Mouse (Mus musculus) forebrain, embryonic 13.5 days (tissue): Measurements from ENCODE around the gene Top1. TPM values are rescaled to one million over a fixed set of nuclear protein-coding genes. Genes with fewer than 3 reads are reported as not detected.

Experiments
- ATAC-seq: fragments of 200-750 bp; cut with Nextera tagmentation; 2 replicates; pipeline ENCODE4 v1.8.0; 2017
- H3K27ac ChIP-seq: fragments of 300-500 bp; sonication (generic); 2 replicates; pipeline ENCODE4 v1.5.1; 2015; ENCODE audit warnings: inconsistent platforms, mild to moderate bottlenecking, moderate library complexity
- H3K27me3 ChIP-seq: fragments of 300-500 bp; sonication (generic); 2 replicates; pipeline ENCODE4 v1.6.1; 2015; ENCODE audit warnings: mild to moderate bottlenecking, inconsistent platforms
- H3K36me3 ChIP-seq: fragments of 300-500 bp; sonication (generic); 2 replicates; pipeline ENCODE4 v1.6.1; 2015; ENCODE audit warnings: mild to moderate bottlenecking, inconsistent platforms; ENCODE audit not compliant: poor library complexity, severe bottlenecking
- H3K4me1 ChIP-seq: fragments of 300-500 bp; sonication (generic); 2 replicates; pipeline ENCODE4 v1.6.1; 2015; ENCODE audit warnings: inconsistent platforms
- H3K4me2 ChIP-seq: fragments of 300-500 bp; sonication (generic); 2 replicates; pipeline ENCODE4 v1.6.1; 2015; ENCODE audit warnings: inconsistent platforms, mild to moderate bottlenecking, moderate library complexity
- H3K4me3 ChIP-seq: fragments of 300-500 bp; sonication (generic); 2 replicates; pipeline ENCODE4 v1.5.1; 2015; ENCODE audit warnings: mild to moderate bottlenecking, inconsistent platforms
- H3K9ac ChIP-seq: fragments of 300-500 bp; sonication (generic); 2 replicates; pipeline ENCODE4 v1.6.1; 2015; ENCODE audit warnings: mild to moderate bottlenecking, inconsistent platforms
- H3K9me3 ChIP-seq: fragments of 300-500 bp; sonication (generic); replicated peaks from 2 replicates; pipeline ENCODE4 v1.6.1; 2016; ENCODE audit warnings: inconsistent platforms
- WGBS: fragments of 180-500 bp; shearing (Covaris S2); methylation state at CpG from one replicate; pipeline ENCODE4 v1.1.7; 2015; 5-methylcytosine and 5-hydroxymethylcytosine counted together
- polyA plus RNA-seq: library from polyadenylated mRNA; unstranded; fragments of >200 nt; fragmentation: Nextera tagmentation; extraction: Ambion mirVana; gene quantifications from 2 replicates; pipeline ENCODE4 v1.2.1, GENCODE M21; 2015

Top1 gene
- polyA plus RNA-seq, 1 experiment from 2014 or later: 149 TPM

DNA sequence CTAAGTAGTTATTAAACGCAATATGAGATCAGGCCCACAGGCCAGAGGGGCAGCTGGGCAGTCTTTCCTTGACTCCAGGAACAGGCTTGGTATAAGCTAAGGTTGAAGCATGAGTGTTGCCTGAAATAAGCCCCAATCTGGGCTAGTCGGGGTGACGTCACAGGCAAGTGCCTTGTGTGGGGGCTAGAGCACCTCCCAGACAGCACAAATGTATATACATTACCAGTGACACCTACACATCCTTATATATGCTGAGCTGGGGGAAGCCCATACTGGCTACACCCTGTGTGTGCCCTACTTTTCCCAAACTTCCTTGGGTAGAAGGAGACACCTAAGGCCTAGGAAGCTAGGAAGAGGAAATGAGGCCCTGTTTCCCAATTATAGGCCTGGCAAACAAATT lies 83.3 kb downstream of the Top1 start:
- Histone ChIP-seq H3K36me3 (peaks cover 22% of the 10 kb centered on the region), H3K4me2 (no peak overlapping the region), H3K27ac (no peak overlapping the region), H3K9me3 (no peaks in the 10 kb centered on the region), H3K9ac (no peak overlapping the region), H3K4me3 (no peak overlapping the region), H3K4me1 (peaks cover 35% of the 10 kb centered on the region), H3K27me3 (no peaks in the 10 kb centered on the region)
- ATAC-seq: no peak
- 93% methylated on average over 3 of the region's 3 CpGs for WGBS

DNA sequence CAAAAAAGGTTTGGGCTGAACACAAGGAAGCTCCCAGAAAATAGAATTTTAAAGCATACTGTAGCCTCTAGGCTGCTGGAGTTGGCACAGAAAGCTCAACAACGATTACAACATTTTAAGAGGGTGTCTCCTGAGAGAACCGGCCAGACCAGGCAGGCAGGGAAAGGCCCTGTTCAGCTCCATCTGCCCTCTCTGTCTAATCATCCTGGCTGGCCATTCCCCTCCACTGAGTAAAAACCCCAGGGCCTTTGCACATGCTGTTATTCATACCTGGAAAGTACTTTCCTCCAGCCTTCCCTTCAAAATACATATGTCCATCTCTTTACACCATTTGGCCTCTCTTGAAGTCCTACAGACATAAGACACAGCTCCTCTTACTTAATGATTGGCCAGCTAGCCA lies 83.7 kb downstream of the Top1 start:
- ATAC-seq: no peak
- Histone ChIP-seq H3K4me1 (peaks cover 40% of the 10 kb centered on the region), H3K4me2 (no peak overlapping the region), H3K9me3 (no peaks in the 10 kb centered on the region), H3K27ac (no peak overlapping the region), H3K27me3 (no peaks in the 10 kb centered on the region), H3K9ac (no peak overlapping the region), H3K36me3 (peaks cover 22% of the 10 kb centered on the region), H3K4me3 (no peak overlapping the region)
- 86% methylated on average over 2 of the region's 2 CpGs for WGBS

DNA sequence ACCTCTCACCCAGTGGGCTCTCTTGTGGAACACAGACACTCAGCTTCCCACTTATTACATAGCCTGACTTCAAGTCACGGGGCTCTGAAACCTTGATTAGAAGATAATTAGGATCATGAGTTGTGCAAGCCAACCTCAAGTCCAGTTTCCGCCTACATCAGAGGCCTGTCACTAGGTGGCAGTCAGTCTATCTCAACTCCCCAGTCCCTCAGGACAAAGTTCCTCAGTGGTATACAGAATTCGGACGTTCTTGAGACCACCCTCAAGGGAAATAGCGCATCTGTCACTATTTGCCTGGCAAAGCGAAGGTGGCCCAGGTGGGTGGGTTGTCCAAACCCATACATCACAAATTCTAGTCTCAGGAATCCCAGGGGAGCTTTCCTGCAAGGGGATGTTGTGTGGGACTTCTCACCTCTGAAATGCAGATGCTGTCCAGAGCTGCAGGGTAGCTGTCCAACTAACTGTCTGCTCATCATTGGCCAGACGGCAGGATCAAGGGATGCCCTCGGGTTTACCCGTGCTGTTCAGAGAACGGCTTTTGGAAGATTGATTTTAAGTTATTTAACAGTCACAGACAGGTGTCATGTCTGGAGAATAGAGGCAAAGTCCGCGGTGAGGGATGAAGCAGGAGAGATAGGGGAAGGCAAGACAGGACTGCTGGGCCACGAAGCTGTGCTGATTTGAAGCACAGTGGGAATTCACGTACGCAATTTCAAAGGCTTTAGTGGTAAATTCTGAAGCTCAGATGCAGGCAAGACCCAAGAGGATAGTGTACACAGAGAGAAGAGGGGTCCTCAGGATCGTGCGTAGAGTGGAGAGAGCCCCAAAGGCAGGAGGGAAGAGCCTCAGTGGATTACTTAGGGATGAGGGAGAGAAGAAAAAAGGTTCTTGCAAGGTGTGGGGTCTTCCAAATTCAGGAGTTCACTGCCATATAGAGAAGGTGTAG lies 84.4 kb downstream of the Top1 start:
- Histone ChIP-seq H3K9me3 (no peaks in the 10 kb centered on the region), H3K4me3 (peak overlapping the region; percentile 89), H3K36me3 (peaks cover 23% of the 10 kb centered on the region), H3K4me1 (peaks cover 46% of the 10 kb centered on the region), H3K27ac (0 out of 2 replicates have a peak overlapping the region, but pooled peaks have one; percentile 96), H3K4me2 (peak overlapping the region; percentile 88), H3K27me3 (no peaks in the 10 kb centered on the region), H3K9ac (peak overlapping the region; percentile 100)
- 37% methylated on average over 17 of the region's 17 CpGs for WGBS
- no peak for ATAC-seq

DNA sequence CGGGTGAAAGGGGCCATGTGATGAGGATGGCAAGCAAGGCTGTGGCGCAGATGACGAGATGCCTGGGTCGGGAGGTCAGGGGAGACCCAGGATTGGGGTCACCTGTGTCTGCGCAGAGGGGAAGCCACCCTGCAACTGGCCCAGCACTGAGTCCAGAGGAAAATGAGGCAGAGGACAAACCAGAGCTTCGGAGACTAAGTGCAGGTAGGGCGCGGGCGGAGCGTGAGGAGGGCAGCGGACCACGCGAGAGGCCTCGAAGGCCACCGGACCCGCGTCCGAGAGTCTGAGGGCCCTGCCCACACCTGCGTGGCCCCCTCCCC lies 85.1 kb downstream of the Top1 start:
- no peak for ATAC-seq
- H3K9me3 ChIP-seq: no peaks in the 10 kb centered on the region
- H3K9ac ChIP-seq: peak overlapping the region; percentile 100
- H3K27ac ChIP-seq: peak overlapping the region; percentile 96; the same call in 1 of the 2 replicates
- peaks cover 23% of the 10 kb centered on the region for H3K36me3 ChIP-seq
- 7% methylated on average over 19 of the region's 19 CpGs for WGBS
- H3K4me2 ChIP-seq: peak overlapping the region; percentile 88
- H3K27me3 ChIP-seq: no peaks in the 10 kb centered on the region
- H3K4me3 ChIP-seq: peak overlapping the region; percentile 89
- H3K4me1 ChIP-seq: peaks cover 53% of the 10 kb centered on the region

DNA sequence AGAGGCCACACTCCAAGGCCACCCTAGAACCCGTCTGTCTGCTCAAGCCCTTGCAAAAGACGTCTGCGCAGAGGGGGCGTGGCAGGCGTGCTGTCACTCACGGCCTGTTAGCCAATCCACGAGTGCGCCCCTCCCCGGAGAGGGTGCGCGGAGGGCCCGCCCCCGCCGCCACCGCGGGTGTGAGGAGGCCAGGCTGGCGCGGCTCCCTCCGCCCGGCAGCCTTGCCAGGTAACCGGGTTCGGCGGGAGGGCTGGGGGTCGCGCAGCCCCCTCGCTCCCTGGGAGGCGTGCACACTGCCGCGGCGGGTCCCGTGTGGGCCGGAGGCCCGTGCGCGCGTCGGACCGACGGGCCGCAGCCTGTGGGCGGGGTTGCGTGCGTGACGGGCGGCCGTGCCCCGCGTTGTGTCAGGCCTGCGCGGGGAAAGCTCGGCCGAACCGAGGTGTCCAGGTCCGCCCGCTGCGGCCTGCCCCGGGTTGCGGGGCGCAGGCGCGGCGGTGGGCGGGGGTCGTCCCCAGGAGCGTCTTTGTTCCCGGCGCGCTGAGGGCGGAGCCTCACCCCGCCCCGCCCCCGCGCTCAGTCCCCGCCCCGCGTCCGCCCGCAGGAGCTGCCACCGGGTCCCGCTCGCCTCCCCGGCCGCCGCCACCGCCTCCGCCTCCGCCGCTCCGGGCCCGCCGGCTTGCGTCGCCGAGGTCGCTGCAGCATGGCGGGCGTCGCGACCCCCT lies 85.6 kb downstream of the Top1 start, which contains the start of gene Plcg1:
Plcg1 (plus strand) TSS at position 184 of the 722 bp plus-strand sequence.
- WGBS: 1% methylated on average over 64 of the region's 99 CpGs
- H3K4me1 ChIP-seq: peaks cover 57% of the 10 kb centered on the region
- peaks cover 26% of the 10 kb centered on the region for H3K36me3 ChIP-seq
- no peaks in the 10 kb centered on the region for H3K9me3 ChIP-seq
- peak within 1 kb of the TSS; percentile 88 for H3K4me2 ChIP-seq
- ATAC-seq: peak; percentile 95
- peak within 1 kb of the TSS; percentile 89 for H3K4me3 ChIP-seq
- peak within 1 kb of the TSS; percentile 96 for H3K27ac ChIP-seq
- H3K27me3 ChIP-seq: no peaks in the 10 kb centered on the region
- peak within 1 kb of the TSS; percentile 100 for H3K9ac ChIP-seq

DNA sequence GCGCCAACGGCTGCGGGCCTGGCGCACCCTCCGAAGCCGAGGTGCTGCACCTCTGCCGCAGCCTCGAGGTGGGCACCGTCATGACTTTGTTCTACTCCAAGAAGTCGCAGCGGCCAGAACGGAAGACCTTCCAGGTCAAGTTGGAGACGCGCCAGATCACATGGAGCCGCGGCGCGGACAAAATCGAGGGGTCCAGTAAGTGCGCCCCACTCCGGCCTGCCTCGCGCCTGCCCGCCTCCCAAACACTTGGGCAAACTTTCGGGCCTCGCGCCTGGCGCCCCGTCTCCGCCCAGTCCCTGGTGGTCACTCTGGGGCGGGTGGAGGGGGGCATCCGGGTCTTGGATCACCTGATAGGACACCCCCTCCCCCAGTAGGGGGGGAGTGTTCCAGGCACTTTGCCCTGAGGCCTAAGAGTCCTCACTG lies 86.2 kb downstream of the Top1 start:
- peaks cover 55% of the 10 kb centered on the region for H3K4me1 ChIP-seq
- no peaks in the 10 kb centered on the region for H3K9me3 ChIP-seq
- peak overlapping the region; percentile 100 for H3K9ac ChIP-seq
- WGBS: 1% methylated on average over 32 of the region's 32 CpGs
- H3K36me3 ChIP-seq: peaks cover 29% of the 10 kb centered on the region
- H3K4me3 ChIP-seq: peak overlapping the region; percentile 89
- ATAC-seq: peak; percentile 16
- H3K27ac ChIP-seq: peak overlapping the region; percentile 96
- peak overlapping the region; percentile 88 for H3K4me2 ChIP-seq
- H3K27me3 ChIP-seq: no peaks in the 10 kb centered on the region

DNA sequence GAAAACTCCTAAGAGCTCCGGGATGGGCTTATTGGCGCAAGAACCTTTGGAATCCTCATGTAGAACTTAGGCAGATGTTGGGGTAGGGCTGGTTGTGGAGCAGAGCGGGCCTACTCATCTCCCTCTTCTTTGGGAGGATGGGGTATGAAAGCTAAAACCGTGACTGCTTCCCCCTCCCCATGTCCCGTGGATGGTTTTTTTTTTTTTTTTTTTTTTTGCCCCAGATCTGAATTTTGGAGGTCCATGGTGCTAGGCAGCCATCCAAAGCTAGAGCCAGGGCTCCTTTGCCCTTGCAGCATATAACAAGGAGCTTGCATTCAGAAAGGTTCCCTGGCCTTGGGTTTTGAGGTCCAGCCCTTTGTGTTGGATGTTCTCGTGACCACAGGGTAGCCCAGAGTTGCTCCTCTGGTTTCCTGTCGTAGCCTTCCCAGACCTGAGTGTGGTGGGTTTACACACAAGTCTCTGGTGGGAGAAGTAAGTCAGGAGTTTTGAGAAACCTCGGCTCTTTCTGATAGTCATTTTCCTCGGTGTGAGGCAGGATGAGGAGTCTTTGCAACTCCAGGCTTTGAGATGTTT lies 86.8 kb downstream of the Top1 start:
- Histone ChIP-seq H3K4me3 (peak overlapping the region; percentile 89), H3K4me2 (peak overlapping the region; percentile 88), H3K27ac (peak overlapping the region; percentile 96), H3K9me3 (no peaks in the 10 kb centered on the region), H3K9ac (peak overlapping the region; percentile 100), H3K4me1 (peaks cover 59% of the 10 kb centered on the region), H3K27me3 (no peaks in the 10 kb centered on the region), H3K36me3 (peaks cover 36% of the 10 kb centered on the region)
- ATAC-seq: no peak
- WGBS: 50% methylated on average over 9 of the region's 9 CpGs

DNA sequence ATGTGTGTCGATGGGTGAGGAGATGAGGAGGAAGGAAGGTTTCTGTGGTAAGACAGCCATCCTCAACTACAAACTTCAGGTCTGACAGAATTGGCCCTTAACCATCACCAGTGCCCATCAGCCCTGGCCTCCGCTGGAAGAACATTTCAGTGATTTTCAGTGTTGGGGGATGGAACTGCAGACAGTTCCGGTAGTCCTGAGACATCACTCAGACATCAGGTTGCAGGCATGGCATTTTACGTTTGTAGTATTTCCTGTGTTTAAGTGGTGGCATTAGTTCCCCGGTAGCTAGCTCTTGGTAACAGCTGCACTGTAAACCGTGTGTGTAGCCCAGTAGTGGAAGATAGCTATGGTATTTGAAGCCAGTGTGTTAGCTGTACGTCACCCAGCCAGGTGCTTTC lies 87.4 kb downstream of the Top1 start:
- WGBS: 78% methylated on average over 7 of the region's 7 CpGs
- ATAC-seq: no peak
- H3K9ac ChIP-seq: peak overlapping the region; percentile 100

DNA sequence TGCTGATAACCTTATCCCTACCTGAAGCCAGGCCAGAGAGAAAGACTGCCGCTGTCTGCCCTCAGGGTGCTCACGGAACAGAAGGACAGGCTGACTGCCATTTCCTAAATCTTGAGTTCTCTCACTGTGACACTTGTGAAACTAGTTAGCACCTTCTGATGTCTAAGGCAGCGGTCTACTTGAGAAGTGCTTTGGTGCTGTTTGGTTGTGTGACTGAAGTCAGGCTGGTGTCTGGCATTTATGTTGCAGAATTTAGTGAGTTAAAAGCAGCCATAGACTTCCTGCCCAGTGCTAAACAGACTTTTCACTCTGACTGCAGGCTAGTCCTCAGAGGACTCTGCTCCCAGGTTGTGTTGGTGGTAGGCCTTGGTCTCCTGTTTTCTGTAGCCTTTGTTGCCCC lies 88.6 kb downstream of the Top1 start:
- Histone ChIP-seq H3K27ac (no peak overlapping the region), H3K9me3 (no peaks in the 10 kb centered on the region), H3K27me3 (no peaks in the 10 kb centered on the region), H3K9ac (peak overlapping the region; percentile 32), H3K4me2 (peak overlapping the region; percentile 88), H3K36me3 (peaks cover 48% of the 10 kb centered on the region), H3K4me3 (0 out of 2 replicates have a peak overlapping the region, but pooled peaks have one; percentile 89), H3K4me1 (peaks cover 70% of the 10 kb centered on the region)
- ATAC-seq: no peak
- WGBS: 87% methylated on average over 3 of the region's 3 CpGs

More for the DNA sequence above, 87.4 kb downstream of the Top1 start:
- no peaks in the 10 kb centered on the region for H3K9me3 ChIP-seq
- no peaks in the 10 kb centered on the region for H3K27me3 ChIP-seq
- peak overlapping the region; percentile 89 for H3K4me3 ChIP-seq
- peaks cover 60% of the 10 kb centered on the region for H3K4me1 ChIP-seq
- peaks cover 36% of the 10 kb centered on the region for H3K36me3 ChIP-seq
- H3K4me2 ChIP-seq: peak overlapping the region; percentile 88
- no peak overlapping the region for H3K27ac ChIP-seq

DNA sequence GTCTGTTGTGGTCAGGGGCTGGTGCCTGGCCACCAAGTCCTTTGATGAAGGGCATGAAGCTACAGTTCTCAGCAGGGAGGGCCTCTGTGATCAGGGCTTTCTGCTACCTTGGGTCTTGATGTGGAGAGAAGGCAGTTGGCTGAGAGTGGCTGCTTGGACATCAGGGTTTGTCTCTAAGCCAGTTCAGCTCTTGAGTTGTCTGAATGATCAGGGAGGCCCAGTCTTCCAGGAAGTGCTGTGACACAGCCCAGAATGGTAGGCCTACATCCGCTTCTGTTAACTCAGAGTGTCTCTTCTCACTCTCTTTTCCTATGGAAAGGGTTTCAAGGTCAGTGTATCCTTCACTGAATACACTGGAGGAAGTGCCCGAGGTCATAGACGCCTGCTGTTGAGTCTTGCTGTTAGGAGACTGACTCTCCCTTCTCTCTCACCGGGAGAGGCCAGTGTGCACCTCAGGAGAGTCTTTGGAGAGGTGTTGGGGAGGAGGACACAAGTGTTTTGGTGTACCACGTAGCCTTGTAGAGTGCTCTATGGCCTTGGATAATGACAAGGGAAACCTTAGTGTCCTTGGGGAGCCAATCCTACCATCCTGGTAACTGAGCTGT lies 90.1 kb downstream of the Top1 start:
- H3K27me3 ChIP-seq: no peaks in the 10 kb centered on the region
- no peak for ATAC-seq
- peaks cover 78% of the 10 kb centered on the region for H3K4me1 ChIP-seq
- no peak overlapping the region for H3K27ac ChIP-seq
- WGBS: 97% methylated on average over 5 of the region's 5 CpGs
- 0 out of 2 replicates have a peak overlapping the region, but pooled peaks have one; percentile 5 for H3K4me2 ChIP-seq
- H3K9me3 ChIP-seq: no peaks in the 10 kb centered on the region
- H3K36me3 ChIP-seq: peaks cover 49% of the 10 kb centered on the region
- H3K9ac ChIP-seq: no peak overlapping the region
- H3K4me3 ChIP-seq: no peak overlapping the region

DNA sequence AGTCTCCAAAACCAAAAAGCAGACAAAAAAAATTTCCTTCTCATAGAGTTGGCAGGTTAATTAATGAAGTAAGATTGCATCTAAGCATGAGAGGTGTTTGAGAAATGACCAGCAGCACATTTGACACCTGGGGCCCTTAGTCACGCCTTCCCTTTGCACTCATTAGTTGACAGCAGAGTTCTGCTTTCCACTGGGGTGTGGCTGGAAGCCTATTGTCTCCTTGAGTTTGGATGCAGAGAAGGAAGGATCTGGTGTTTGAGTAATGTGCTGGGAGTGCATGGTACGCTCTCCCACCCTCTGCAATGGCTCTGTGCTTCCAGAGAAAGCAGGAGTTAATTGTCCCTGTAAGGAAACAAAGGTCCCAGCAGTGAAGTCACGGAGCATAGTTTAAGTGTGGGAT lies 90.8 kb downstream of the Top1 start:
- H3K4me1 ChIP-seq: peaks cover 83% of the 10 kb centered on the region
- ATAC-seq: no peak
- no peaks in the 10 kb centered on the region for H3K27me3 ChIP-seq
- no peak overlapping the region for H3K4me3 ChIP-seq
- H3K9me3 ChIP-seq: no peaks in the 10 kb centered on the region
- H3K4me2 ChIP-seq: no peak overlapping the region
- peaks cover 49% of the 10 kb centered on the region for H3K36me3 ChIP-seq
- no peak overlapping the region for H3K9ac ChIP-seq
- no peak overlapping the region for H3K27ac ChIP-seq
- 94% methylated on average over 3 of the region's 3 CpGs for WGBS
